Mouse (Mus musculus) adrenal gland, adult 8-10 months (tissue): ENCODE data around the gene Pkib. TPM values are rescaled to one million over a fixed set of nuclear protein-coding genes. Genes with fewer than 3 reads are reported as not detected.
A peak's percentile ranks its signal among the peaks of the same experiment; 100 is the strongest.

ENCODE experiments used
- DNase-seq: peaks from one replicate; pipeline ENCODE4 v3.0.0; 2022
- total RNA-seq, 4 experiments: library from RNA; stranded (reverse); gene quantifications; 2 replicates each; pipeline ENCODE4 v1.2.4; 2022

The Pkib gene
- total RNA-seq, 4 experiments from 2014 or later, result 1.9 to 3.9 (median 2.2) TPM

DNA sequence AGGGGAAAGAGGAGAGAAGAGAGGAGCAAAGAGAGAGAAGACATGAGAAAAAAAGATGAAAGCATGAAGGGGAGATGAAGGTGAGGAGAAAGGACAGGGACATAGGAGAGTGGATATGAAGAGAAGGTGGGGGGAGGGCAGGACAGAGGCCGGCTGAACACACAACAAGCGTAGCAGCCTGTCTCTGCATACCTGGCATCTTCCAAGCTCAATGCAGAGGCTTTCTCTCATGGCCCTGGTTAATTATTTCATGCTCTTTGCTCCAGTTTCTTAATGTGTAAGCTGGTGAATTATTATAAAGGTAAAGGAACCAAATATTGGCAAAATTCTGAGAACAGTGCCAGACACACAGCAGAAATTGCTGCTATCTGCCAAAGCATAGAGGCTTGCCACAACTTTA is 109.6 kb downstream of the Pkib start:
- DNase-seq, result no peak

DNA sequence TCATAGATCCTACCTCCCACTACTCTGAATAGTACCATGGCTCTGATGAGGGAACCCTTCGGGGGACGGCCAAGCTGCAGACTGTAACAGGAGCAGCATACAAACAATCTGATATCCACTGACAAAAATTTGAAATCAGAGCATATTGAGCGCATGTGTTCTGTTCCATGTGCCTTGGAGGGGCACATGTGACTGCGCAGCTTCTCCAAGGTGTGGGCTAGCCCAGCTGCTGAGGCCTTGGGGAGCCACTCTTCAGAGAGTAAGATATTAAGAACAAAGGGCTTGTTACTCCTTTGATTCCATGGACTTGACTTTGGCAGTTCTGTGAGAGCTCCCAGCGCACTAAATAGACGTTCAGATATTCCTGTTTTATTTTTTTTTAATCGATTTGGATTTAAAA is 111.3 kb downstream of the Pkib start:
- DNase-seq, result no peak

DNA sequence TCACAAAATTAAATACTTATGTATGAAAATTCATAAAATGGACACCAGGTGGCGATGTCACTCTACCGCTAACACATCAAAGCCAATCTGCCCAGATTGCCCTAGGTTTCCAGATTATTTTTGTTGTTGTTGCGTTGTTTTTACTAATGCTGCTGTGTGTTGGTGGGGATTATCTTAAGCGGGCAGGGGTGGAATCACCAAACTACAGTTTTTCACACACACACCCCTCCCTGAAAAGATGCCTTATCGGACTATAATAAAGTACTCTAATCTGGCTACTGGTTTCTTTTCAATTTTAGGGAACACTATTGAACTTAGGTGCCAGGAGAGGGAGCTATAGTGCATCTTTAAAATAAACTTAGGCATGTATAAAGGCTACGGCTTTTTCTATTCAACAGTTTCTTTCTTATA is 111.8 kb downstream of the Pkib start:
- DNase-seq, result no peak

DNA sequence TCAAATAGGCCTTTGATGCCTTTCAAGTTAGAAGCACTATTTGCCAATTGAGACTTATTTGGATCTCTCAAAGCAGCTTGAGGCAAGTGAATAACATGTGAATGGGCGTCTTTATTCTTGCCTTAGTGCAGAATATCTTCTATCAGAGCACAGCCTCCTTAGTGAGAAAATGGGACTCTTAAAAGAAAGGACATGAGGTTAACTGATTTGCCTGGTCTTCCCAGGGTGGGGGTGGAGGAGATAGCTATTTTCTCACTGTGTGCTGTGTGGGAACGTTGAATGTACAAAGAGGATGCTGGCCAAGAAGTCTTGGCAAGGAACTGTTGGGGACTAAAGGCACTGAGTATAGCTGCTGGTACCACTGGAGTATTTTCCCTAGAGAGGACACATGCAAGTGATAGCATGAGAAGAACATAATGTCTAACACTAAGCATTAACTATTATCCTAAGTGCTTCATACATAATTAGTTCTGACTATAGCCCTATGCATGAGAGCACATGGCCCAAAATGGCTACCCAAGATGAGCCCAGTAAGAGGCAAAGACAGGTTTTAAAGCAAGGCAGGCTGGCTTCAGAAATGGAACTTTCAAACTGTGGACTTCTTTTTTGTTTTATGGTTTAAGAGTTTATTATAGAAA is 112.5 kb downstream of the Pkib start:
- DNase-seq, result no peak

- DNase-seq, result no peak
Observed at GRCm38 (mm10) chr10:57745452-57745851, 113.7 kb downstream of the Pkib start.

DNA sequence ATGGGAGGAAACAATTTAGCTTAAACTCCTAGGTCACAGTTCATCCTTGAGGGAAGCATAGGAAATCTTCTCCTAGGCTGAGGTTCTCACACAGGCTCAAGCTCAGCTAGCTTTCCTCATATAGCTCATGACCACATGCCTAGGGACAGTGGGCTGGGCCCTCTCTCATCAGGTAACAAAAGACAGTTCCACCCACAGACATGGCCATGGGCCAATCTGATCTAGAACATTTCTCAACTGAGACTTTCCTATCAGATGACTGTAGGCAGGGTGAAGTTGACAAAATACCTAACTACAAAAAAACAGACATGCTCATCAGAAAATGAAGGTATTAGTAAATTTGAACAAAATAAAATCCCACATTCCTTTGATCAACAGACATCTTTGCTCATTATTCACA is 115.3 kb downstream of the Pkib start:
- DNase-seq, result no peak

DNA sequence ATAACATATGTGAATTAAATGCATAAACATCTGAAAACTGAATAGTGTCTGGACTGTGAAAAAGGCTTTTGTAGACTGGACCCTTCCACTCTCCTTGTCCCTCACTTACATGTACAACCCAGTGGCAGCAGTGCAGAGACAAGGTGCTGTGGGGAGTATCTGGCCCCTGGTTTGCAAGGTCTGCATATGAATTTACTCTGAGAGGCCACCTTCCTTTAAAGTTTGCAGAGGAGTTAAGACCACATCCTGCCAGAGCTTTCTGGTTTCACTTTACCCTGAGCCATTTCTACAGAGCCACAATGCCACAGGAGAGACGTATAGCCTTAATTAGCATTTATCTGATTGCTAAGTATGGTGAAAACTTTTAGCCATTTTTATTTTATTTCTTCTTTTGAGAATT is 121.6 kb downstream of the Pkib start:
- DNase-seq, result no peak

DNA sequence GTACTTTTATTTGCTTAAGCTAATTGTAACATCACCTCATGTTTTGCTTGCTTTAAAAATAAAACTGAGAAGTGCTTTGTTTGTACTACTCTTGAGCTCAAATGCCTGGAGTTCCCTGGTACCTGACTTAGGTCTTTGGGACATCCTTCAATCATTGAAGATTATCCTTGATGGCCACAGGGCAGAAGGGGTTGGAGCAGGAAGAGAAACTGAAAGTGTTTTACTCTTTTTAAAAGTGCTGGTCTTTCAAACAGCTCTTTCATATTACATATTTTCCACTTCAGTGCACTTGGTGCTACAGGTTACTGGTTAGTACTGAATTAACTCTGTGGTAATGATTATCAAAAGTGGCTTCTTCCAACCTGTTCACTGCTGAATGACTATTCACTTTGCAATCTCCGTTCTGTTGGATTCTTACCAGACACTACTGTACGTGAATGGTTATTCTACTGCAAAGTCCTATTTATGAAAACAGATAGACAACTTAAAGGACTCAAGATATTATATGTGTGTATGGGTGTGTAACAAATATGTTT is 123.5 kb downstream of the Pkib start:
- no peak for DNase-seq

DNA sequence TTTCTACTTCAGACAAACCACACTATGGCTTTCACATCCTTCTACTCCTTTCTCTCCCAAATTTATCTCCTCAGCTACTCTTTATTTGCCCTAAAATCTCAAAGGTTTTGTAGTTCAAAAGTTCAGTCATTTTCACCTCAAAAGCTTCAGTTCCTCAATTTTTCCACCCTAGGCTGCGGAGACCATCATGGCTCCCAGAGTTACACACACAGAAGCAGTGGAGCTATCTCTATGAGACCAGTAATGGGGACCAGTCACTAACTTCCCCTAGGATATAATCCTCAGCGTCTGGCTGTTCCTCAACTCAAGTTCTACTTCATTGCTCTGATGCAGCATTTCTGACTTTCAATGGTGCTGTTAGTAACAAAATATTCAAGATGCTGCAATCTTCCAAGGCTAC is 127.2 kb downstream of the Pkib start:
- no peak for DNase-seq

- DNase-seq, result no peak
Observed at GRCm38 (mm10) chr10:57760694-57761093, 128.9 kb downstream of the Pkib start.

- DNase-seq, result no peak
Observed at GRCm38 (mm10) chr10:57763044-57763443, 131.3 kb downstream of the Pkib start.

DNA sequence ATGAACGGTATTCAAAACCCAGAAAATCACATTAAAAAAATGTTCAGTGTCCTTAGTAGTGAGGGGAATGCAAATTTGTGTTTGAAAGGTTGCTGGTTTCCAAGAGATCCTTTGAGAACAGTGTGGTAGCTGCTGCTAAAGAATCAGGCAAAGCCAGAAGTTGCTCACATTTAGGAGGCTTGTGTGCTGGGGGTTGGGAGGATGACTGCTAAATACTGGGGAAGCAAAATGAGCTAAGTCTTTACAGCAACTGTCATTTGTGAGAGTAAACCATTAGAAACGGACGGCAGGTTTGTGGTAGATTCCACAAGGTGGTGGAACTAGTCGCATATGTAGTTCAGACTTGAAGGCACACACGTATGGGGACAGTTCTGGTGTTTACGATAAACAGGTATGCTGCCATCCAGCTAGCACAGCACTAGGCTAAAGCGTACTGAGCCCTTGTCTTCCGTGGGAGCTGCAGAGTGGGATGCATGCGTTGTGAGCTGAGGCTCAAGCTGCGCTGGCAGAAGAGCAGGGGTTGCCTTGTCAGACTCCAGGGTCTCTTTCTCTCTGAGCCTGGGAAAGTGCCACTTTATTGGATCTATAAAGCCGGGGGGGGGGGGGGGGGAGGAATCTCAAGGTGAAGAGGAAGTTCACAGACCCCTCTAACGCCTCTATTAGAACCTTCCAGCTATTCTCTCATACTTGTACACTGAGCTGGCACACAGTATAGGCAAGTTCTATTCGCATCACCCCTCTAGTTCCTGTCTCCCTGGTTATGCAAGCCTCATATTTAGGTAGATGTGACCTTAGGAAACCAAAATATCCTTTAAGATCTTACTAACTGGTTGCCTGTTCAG is 151.7 kb downstream of the Pkib start:
- no peak for DNase-seq

DNA sequence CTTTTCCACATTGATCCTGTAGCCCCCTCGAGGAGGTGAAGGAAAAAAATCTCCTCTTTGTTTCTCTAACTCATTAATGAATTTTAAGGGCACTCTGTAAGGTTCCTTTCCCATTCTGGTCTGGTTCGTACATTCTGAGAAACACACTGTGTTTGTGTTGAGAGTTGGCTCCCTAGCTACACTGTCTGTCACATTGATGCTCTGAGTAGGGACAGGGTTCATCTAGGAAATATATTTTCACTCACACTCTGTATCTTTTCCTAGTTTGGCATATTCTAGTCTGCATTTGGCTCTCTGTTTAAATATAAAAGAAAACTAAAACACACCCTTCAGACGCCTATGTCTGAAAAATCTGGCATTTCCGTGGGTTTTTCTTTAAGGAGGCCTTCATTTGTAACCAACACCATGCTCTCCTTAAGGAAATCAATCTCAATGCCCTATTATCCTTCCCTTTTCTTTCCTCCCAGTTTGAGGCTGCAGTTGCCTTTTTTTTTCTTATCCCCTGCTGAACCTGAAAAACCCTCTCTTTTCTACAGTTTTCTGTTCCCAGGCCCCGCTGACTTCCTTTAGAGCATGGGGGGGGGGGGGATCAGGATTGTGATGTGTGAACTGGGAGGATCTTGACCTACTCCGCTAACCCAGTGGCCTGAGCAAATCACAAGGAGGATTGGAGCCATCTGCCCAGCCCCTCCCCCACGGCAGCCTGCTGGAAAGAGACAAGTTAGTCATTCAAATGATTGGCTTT is 152.5 kb downstream of the Pkib start:
- peak; percentile 53 for DNase-seq

- DNase-seq, result no peak
Observed at GRCm38 (mm10) chr10:57784876-57785150, 153.0 kb downstream of the Pkib start, which contains the start of gene Fabp7. Gene Fabp7, plus strand, starts transcription at chr10:57784881.

GRCm38 (mm10) chr10:57785552-57785951 is 153.8 kb downstream of the Pkib start:
- DNase-seq, result no peak

Other genes with a start within 250 kb of the Pkib start
- gene Hsf2, start 145.6 kb upstream of the Pkib start, total RNA-seq, result 10 to 100 TPM; 15.4 to 19.4 (median 18.0) TPM
- 100 to 1,000 TPM; 321 to 388 (median 383) TPM for gene Serinc1, start 99.5 kb upstream of the Pkib start, total RNA-seq
- gene Fabp7, start 152.9 kb downstream of the Pkib start, total RNA-seq, result 1 to 10 TPM in 2 of 4 experiments, under 1 TPM in 2; 0.59 to 1.3 (median 0.89) TPM
- gene Smpdl3a, start 162.4 kb downstream of the Pkib start, total RNA-seq, result 10 to 100 TPM; 25.4 to 45.3 (median 33.2) TPM